Mouse (Mus musculus) gastrocnemius, adult 2 months (tissue): ENCODE results near the gene Nek1. TPM values are rescaled to one million over a fixed set of nuclear protein-coding genes. Genes with fewer than 3 reads are reported as not detected.

Experiments
- DNase-seq: peaks from one replicate; pipeline ENCODE4 v3.0.0; 2022
- H3K27ac ChIP-seq: fragments of 200-600 bp; 2 replicates; pipeline ENCODE4 v1.8.1; 2022; ENCODE audit warnings: mild to moderate bottlenecking
- H3K4me3 ChIP-seq: fragments of 200-600 bp; 2 replicates; pipeline ENCODE4 v1.8.1; 2022; ENCODE audit warnings: mild to moderate bottlenecking, moderate library complexity
- CTCF ChIP-seq: fragments of 200-600 bp; IDR thresholded peaks from 2 replicates; pipeline ENCODE4 v1.8.1; 2022; ENCODE audit warnings: antibody characterized with exemption, mild to moderate bottlenecking, moderate library complexity
- intact Hi-C: fragments of 180-260 bp; cut with DNase I; formaldehyde crosslinking; loops from one replicate; pipeline ENCODE4 v1.15.1; 2025
- total RNA-seq, 2 experiments: library from RNA; stranded (reverse); gene quantifications; 2 replicates each; pipeline ENCODE4 v1.2.3; 2021

Nek1 gene
- total RNA-seq, 2 experiments from 2014 or later = 3.8 to 4.7 TPM

- no peak for DNase-seq
- intact Hi-C loops = no loop called here
- TF ChIP-seq CTCF = no peak
- Histone ChIP-seq H3K27ac (peak overlapping the region; percentile 28; the same call in 1 of the 2 replicates), H3K4me3 (peak overlapping the region; percentile 23)
These were observed 185.7 kb downstream of the Nek1 start for GRCm38 (mm10) chr8:61178594-61179140.

Other genes starting within 250 kb of the Nek1 start
- gene Hpf1, start 102.8 kb upstream of the Nek1 start, total RNA-seq = 1 to 10 TPM; 6.0 to 7.9 TPM
- gene Clcn3, start 9.9 kb upstream of the Nek1 start, total RNA-seq = 10 to 100 TPM; 27.5 to 37.4 TPM
- 1 to 10 TPM; 1.2 to 1.8 TPM for gene Sh3rf1, start 230.7 kb downstream of the Nek1 start, total RNA-seq